Mouse (Mus musculus): ENCODE data around the gene Glis2. TPM values are rescaled to one million over a fixed set of nuclear protein-coding genes. Genes with fewer than 3 reads are reported as not detected.

Glis2 gene
- polyA plus RNA-seq, 1 experiment: 23.6 TPM

- no peak for TF ChIP-seq MAX (IDR thresholded peaks at IDR 0.05)
- TF ChIP-seq MYOD1 (IDR thresholded peaks at IDR 0.05; ENCODE audit: control insufficient read depth, insufficient read length, low read depth): peak; percentile 57
- peak; percentile 90 for TF ChIP-seq CTCF (IDR thresholded peaks at IDR 0.05; ENCODE audit: control insufficient read depth, insufficient read depth, insufficient read length)
These were observed 43.5 kb upstream of the Glis2 start for GRCm38 (mm10) chr16:4551056-4551455.

DNA sequence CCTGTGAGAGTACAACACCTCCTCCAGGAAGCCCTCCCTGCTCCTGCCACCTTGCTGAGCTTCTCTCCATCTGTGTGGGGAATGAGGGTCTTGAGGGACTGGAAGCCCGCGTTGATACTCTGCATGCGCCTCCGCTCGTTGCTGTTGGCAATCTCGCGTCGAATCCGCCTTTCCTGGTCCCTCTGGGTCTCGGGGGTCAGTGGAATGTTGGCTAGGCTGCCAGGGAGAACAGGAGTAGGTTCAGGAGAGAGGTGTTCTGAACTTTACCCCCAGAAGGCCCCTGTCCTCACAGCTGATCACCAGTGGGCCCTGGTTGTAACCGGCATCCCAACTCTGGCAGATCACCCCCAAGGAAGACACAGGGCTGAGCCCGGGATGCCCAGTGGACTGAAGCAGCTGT lies 42.6 kb upstream of the Glis2 start:
- Histone ChIP-seq H3ac (ENCODE audit: control insufficient read depth, insufficient read length, low read depth) (no peak overlapping the region), H3K79me2 (ENCODE audit: control insufficient read depth, insufficient read depth) (peaks cover 56% of the 10 kb centered on the region), H3K27me3 (ENCODE audit: control insufficient read depth, insufficient read depth, insufficient read length) (no peaks in the 10 kb centered on the region), H3K79me3 (ENCODE audit: low read depth) (peaks cover 38% of the 10 kb centered on the region), H3K4me3 (ENCODE audit: insufficient read depth, poor library complexity, severe bottlenecking) (no peak overlapping the region), H3K36me3 (ENCODE audit: control insufficient read depth, insufficient read depth) (peaks cover 53% of the 10 kb centered on the region)
- no peak for TF ChIP-seq FOSL1 (IDR thresholded peaks at IDR 0.05; ENCODE audit: insufficient read depth, low read length, poor library complexity, severe bottlenecking)
- no peak for TF ChIP-seq CTCF (IDR thresholded peaks at IDR 0.05; ENCODE audit: control insufficient read depth, insufficient read depth, insufficient read length)
- TF ChIP-seq USF1 (IDR thresholded peaks at IDR 0.05; ENCODE audit: low read depth): no peak
- TF ChIP-seq MYOG (IDR thresholded peaks at IDR 0.05; ENCODE audit: control insufficient read depth, extremely low read depth, insufficient read length): no peak
- no peak for TF ChIP-seq CEBPB (IDR thresholded peaks at IDR 0.05; ENCODE audit: low read depth)
- TF ChIP-seq MAX (IDR thresholded peaks at IDR 0.05): no peak
- TF ChIP-seq MYOD1 (IDR thresholded peaks at IDR 0.05; ENCODE audit: control insufficient read depth, insufficient read length, low read depth): no peak

More at GRCm38 (mm10) chr16:4551056-4551455, 43.5 kb upstream of the Glis2 start:
- H3ac ChIP-seq (ENCODE audit: control insufficient read depth, insufficient read length, low read depth): no peak overlapping the region
- H3K4me3 ChIP-seq (ENCODE audit: insufficient read depth, poor library complexity, severe bottlenecking): no peak overlapping the region
- H3K27me3 ChIP-seq (ENCODE audit: control insufficient read depth, insufficient read depth, insufficient read length): no peaks in the 10 kb centered on the region
- peaks cover 30% of the 10 kb centered on the region for H3K79me3 ChIP-seq (ENCODE audit: low read depth)
- H3K36me3 ChIP-seq (ENCODE audit: control insufficient read depth, insufficient read depth): peaks cover 57% of the 10 kb centered on the region
- peaks cover 48% of the 10 kb centered on the region for H3K79me2 ChIP-seq (ENCODE audit: control insufficient read depth, insufficient read depth)

GRCm38 (mm10) chr16:4552829-4553550 lies 41.5 kb upstream of the Glis2 start:
- Histone ChIP-seq H3K4me3 (ENCODE audit: insufficient read depth, poor library complexity, severe bottlenecking) (no peak overlapping the region), H3K79me3 (ENCODE audit: low read depth) (peaks cover 46% of the 10 kb centered on the region), H3K79me2 (ENCODE audit: control insufficient read depth, insufficient read depth) (peaks cover 67% of the 10 kb centered on the region), H3K36me3 (ENCODE audit: control insufficient read depth, insufficient read depth) (peaks cover 52% of the 10 kb centered on the region), H3K27me3 (ENCODE audit: control insufficient read depth, insufficient read depth, insufficient read length) (no peaks in the 10 kb centered on the region), H3ac (ENCODE audit: control insufficient read depth, insufficient read length, low read depth) (peak overlapping the region; percentile 45)
- no peak for TF ChIP-seq CTCF (IDR thresholded peaks at IDR 0.05; ENCODE audit: control insufficient read depth, insufficient read depth, insufficient read length)
- no peak for TF ChIP-seq FOSL1 (IDR thresholded peaks at IDR 0.05; ENCODE audit: insufficient read depth, low read length, poor library complexity, severe bottlenecking)
- no peak for TF ChIP-seq USF1 (IDR thresholded peaks at IDR 0.05; ENCODE audit: low read depth)
- peak; percentile 16 for TF ChIP-seq MAX (IDR thresholded peaks at IDR 0.05)

- H3K79me3 ChIP-seq (ENCODE audit: low read depth): peaks cover 51% of the 10 kb centered on the region
- peaks cover 32% of the 10 kb centered on the region for H3K36me3 ChIP-seq (ENCODE audit: control insufficient read depth, insufficient read depth)
- no peaks in the 10 kb centered on the region for H3K27me3 ChIP-seq (ENCODE audit: control insufficient read depth, insufficient read depth, insufficient read length)
- TF ChIP-seq CEBPB (IDR thresholded peaks at IDR 0.05; ENCODE audit: low read depth) (no peak), USF1 (IDR thresholded peaks at IDR 0.05; ENCODE audit: low read depth) (no peak), CTCF (IDR thresholded peaks at IDR 0.05; ENCODE audit: control insufficient read depth, insufficient read depth, insufficient read length) (no peak), MAX (IDR thresholded peaks at IDR 0.05) (no peak), FOSL1 (IDR thresholded peaks at IDR 0.05; ENCODE audit: insufficient read depth, low read length, poor library complexity, severe bottlenecking) (no peak), MYOG (IDR thresholded peaks at IDR 0.05; ENCODE audit: control insufficient read depth, extremely low read depth, insufficient read length) (no peak), MYOD1 (IDR thresholded peaks at IDR 0.05; ENCODE audit: control insufficient read depth, insufficient read length, low read depth) (no peak)
- H3K79me2 ChIP-seq (ENCODE audit: control insufficient read depth, insufficient read depth): peaks cover 82% of the 10 kb centered on the region
- H3K4me3 ChIP-seq (ENCODE audit: insufficient read depth, poor library complexity, severe bottlenecking): no peak overlapping the region
- no peak overlapping the region for H3ac ChIP-seq (ENCODE audit: control insufficient read depth, insufficient read length, low read depth)
These were observed 39.0 kb upstream of the Glis2 start for GRCm38 (mm10) chr16:4555555-4555954.

GRCm38 (mm10) chr16:4557085-4557484 lies 37.4 kb upstream of the Glis2 start:
- no peak overlapping the region for H3K4me3 ChIP-seq (ENCODE audit: insufficient read depth, poor library complexity, severe bottlenecking)
- TF ChIP-seq USF1 (IDR thresholded peaks at IDR 0.05; ENCODE audit: low read depth) (no peak), FOSL1 (IDR thresholded peaks at IDR 0.05; ENCODE audit: insufficient read depth, low read length, poor library complexity, severe bottlenecking) (no peak), CTCF (IDR thresholded peaks at IDR 0.05; ENCODE audit: control insufficient read depth, insufficient read depth, insufficient read length) (no peak), MAX (IDR thresholded peaks at IDR 0.05) (no peak), CEBPB (IDR thresholded peaks at IDR 0.05; ENCODE audit: low read depth) (no peak), MYOG (IDR thresholded peaks at IDR 0.05; ENCODE audit: control insufficient read depth, extremely low read depth, insufficient read length) (no peak), MYOD1 (IDR thresholded peaks at IDR 0.05; ENCODE audit: control insufficient read depth, insufficient read length, low read depth) (no peak)

GRCm38 (mm10) chr16:4557949-4558348 lies 36.6 kb upstream of the Glis2 start:
- Histone ChIP-seq H3K4me3 (ENCODE audit: insufficient read depth, poor library complexity, severe bottlenecking) (peak overlapping the region; percentile 93), H3K36me3 (ENCODE audit: control insufficient read depth, insufficient read depth) (peaks cover 17% of the 10 kb centered on the region)

More at GRCm38 (mm10) chr16:4557085-4557484, 37.4 kb upstream of the Glis2 start:
- Histone ChIP-seq H3K27me3 (ENCODE audit: control insufficient read depth, insufficient read depth, insufficient read length) (no peaks in the 10 kb centered on the region), H3K79me2 (ENCODE audit: control insufficient read depth, insufficient read depth) (peaks cover 72% of the 10 kb centered on the region), H3K36me3 (ENCODE audit: control insufficient read depth, insufficient read depth) (peaks cover 17% of the 10 kb centered on the region), H3ac (ENCODE audit: control insufficient read depth, insufficient read length, low read depth) (no peak overlapping the region), H3K79me3 (ENCODE audit: low read depth) (peaks cover 50% of the 10 kb centered on the region)

More at GRCm38 (mm10) chr16:4557949-4558348, 36.6 kb upstream of the Glis2 start:
- Histone ChIP-seq H3ac (ENCODE audit: control insufficient read depth, insufficient read length, low read depth) (peak overlapping the region; percentile 91), H3K27me3 (ENCODE audit: control insufficient read depth, insufficient read depth, insufficient read length) (no peaks in the 10 kb centered on the region), H3K79me3 (ENCODE audit: low read depth) (peaks cover 47% of the 10 kb centered on the region), H3K79me2 (ENCODE audit: control insufficient read depth, insufficient read depth) (peaks cover 64% of the 10 kb centered on the region)
- TF ChIP-seq USF1 (IDR thresholded peaks at IDR 0.05; ENCODE audit: low read depth): peak; percentile 83
- peak; percentile 98 for TF ChIP-seq MAX (IDR thresholded peaks at IDR 0.05)
- TF ChIP-seq MYOD1 (IDR thresholded peaks at IDR 0.05; ENCODE audit: control insufficient read depth, insufficient read length, low read depth): no peak
- TF ChIP-seq FOSL1 (IDR thresholded peaks at IDR 0.05; ENCODE audit: insufficient read depth, low read length, poor library complexity, severe bottlenecking): no peak

Measured in C2C12 (cell line).